Mouse (Mus musculus) splenic B cell, adult 2 months (primary cell): ENCODE data around the gene Tinagl1.

Experiments used
- DNase-seq: peaks from one replicate; pipeline ENCODE4 v3.0.0-alpha.2; 2011; ENCODE audit warnings: low read depth, low spot score
- H3K27me3 ChIP-seq: 2 replicates; pipeline ENCODE4 v1.6.1; 2012; ENCODE audit warnings: mild to moderate bottlenecking, low read length, moderate library complexity, mixed read lengths; ENCODE audit not compliant: control insufficient read depth, poor library complexity, insufficient read depth, severe bottlenecking
- H3K36me3 ChIP-seq: 2 replicates; pipeline ENCODE4 v1.6.1; 2012; ENCODE audit warnings: mild to moderate bottlenecking, low read length, moderate library complexity, mixed read lengths; ENCODE audit not compliant: control insufficient read depth, poor library complexity, insufficient read depth, severe bottlenecking

Tinagl1 gene

GRCm38 (mm10) chr4:130170362-130170761, 4.6 kb downstream of the Tinagl1 start:
- no peak for DNase-seq
- Histone ChIP-seq H3K36me3 (no peaks in the 10 kb centered on the region), H3K27me3 (no peaks in the 10 kb centered on the region)

- no peak for DNase-seq
- no peaks in the 10 kb centered on the region for H3K27me3 ChIP-seq
- no peaks in the 10 kb centered on the region for H3K36me3 ChIP-seq
These were observed 5.4 kb downstream of the Tinagl1 start for GRCm38 (mm10) chr4:130169411-130169971.

- Histone ChIP-seq H3K36me3 (no peaks in the 10 kb centered on the region), H3K27me3 (no peaks in the 10 kb centered on the region)
- no peak for DNase-seq
These were observed 6.4 kb downstream of the Tinagl1 start for GRCm38 (mm10) chr4:130168280-130169183.

GRCm38 (mm10) chr4:130167814-130168213, 7.1 kb downstream of the Tinagl1 start:
- H3K27me3 ChIP-seq = no peaks in the 10 kb centered on the region
- no peak for DNase-seq
- no peaks in the 10 kb centered on the region for H3K36me3 ChIP-seq

- Histone ChIP-seq H3K27me3 (no peaks in the 10 kb centered on the region), H3K36me3 (no peaks in the 10 kb centered on the region)
- no peak for DNase-seq
These were observed 7.6 kb downstream of the Tinagl1 start for GRCm38 (mm10) chr4:130167321-130167720.

- no peak for DNase-seq
- Histone ChIP-seq H3K27me3 (no peaks in the 10 kb centered on the region), H3K36me3 (no peaks in the 10 kb centered on the region)
These were observed 8.3 kb downstream of the Tinagl1 start for GRCm38 (mm10) chr4:130166592-130166991.

- DNase-seq = no peak
- no peaks in the 10 kb centered on the region for H3K27me3 ChIP-seq
- no peaks in the 10 kb centered on the region for H3K36me3 ChIP-seq
These were observed 8.9 kb downstream of the Tinagl1 start for GRCm38 (mm10) chr4:130166061-130166460.

GRCm38 (mm10) chr4:130164121-130164520, 10.8 kb downstream of the Tinagl1 start:
- Histone ChIP-seq H3K36me3 (no peaks in the 10 kb centered on the region), H3K27me3 (no peaks in the 10 kb centered on the region)
- no peak for DNase-seq

GRCm38 (mm10) chr4:130163391-130163861, 11.5 kb downstream of the Tinagl1 start:
- no peak for DNase-seq
- Histone ChIP-seq H3K36me3 (no peaks in the 10 kb centered on the region), H3K27me3 (no peaks in the 10 kb centered on the region)

- DNase-seq = no peak
- Histone ChIP-seq H3K36me3 (no peaks in the 10 kb centered on the region), H3K27me3 (no peaks in the 10 kb centered on the region)
These were observed 13.6 kb downstream of the Tinagl1 start for GRCm38 (mm10) chr4:130161349-130161748.

- no peaks in the 10 kb centered on the region for H3K27me3 ChIP-seq
- DNase-seq = no peak
These were observed 18.0 kb downstream of the Tinagl1 start for GRCm38 (mm10) chr4:130156812-130157371.

GRCm38 (mm10) chr4:130154250-130154649, 20.7 kb downstream of the Tinagl1 start:
- Histone ChIP-seq H3K36me3 (no peaks in the 10 kb centered on the region), H3K27me3 (no peaks in the 10 kb centered on the region)
- no peak for DNase-seq

More at GRCm38 (mm10) chr4:130156812-130157371, 18.0 kb downstream of the Tinagl1 start:
- H3K36me3 ChIP-seq = no peaks in the 10 kb centered on the region

GRCm38 (mm10) chr4:130148405-130148804, 26.5 kb downstream of the Tinagl1 start:
- H3K36me3 ChIP-seq = no peaks in the 10 kb centered on the region
- no peak for DNase-seq
- H3K27me3 ChIP-seq = no peaks in the 10 kb centered on the region

GRCm38 (mm10) chr4:130141786-130142185, 33.1 kb downstream of the Tinagl1 start:
- Histone ChIP-seq H3K27me3 (no peaks in the 10 kb centered on the region), H3K36me3 (no peaks in the 10 kb centered on the region)
- no peak for DNase-seq

- Histone ChIP-seq H3K36me3 (no peaks in the 10 kb centered on the region), H3K27me3 (no peaks in the 10 kb centered on the region)
- no peak for DNase-seq
These were observed 33.9 kb downstream of the Tinagl1 start for GRCm38 (mm10) chr4:130140992-130141402.
